Mouse (Mus musculus): Measurements from ENCODE around the gene Zfp365. TPM values are rescaled to one million over a fixed set of nuclear protein-coding genes. Genes with fewer than 3 reads are reported as not detected.

Zfp365 gene
- polyA plus RNA-seq, 1 experiment from 2014 or later: 0.48 TPM

- Histone ChIP-seq H3K27me3 (no peaks in the 10 kb centered on the region), H3K4me2 (no peak overlapping the region), H3K4me1 (replicated peaks) (no peaks in the 10 kb centered on the region), H3K9ac (no peak overlapping the region), H3K9me3 (replicated peaks) (no peaks in the 10 kb centered on the region), H3K4me3 (no peak overlapping the region), H3K36me3 (no peaks in the 10 kb centered on the region), H3K27ac (no peak overlapping the region)
- 66% methylated on average over 8 of the region's 8 CpGs for WGBS
- ATAC-seq (replicated peaks; ENCODE audit: insufficient number of reproducible peaks, insufficient read depth, low FRiP score, low read depth): no peak
These were observed 15.4 kb upstream of the Zfp365 start for GRCm38 (mm10) chr10:67927718-67928455.

GRCm38 (mm10) chr10:67924030-67924429 is 11.6 kb upstream of the Zfp365 start:
- Histone ChIP-seq H3K27me3 (no peaks in the 10 kb centered on the region), H3K9ac (no peak overlapping the region), H3K4me2 (no peak overlapping the region), H3K9me3 (replicated peaks) (no peaks in the 10 kb centered on the region), H3K4me1 (replicated peaks) (no peaks in the 10 kb centered on the region), H3K27ac (no peak overlapping the region), H3K36me3 (no peaks in the 10 kb centered on the region), H3K4me3 (no peak overlapping the region)
- 50% methylated on average over 7 of the region's 7 CpGs for WGBS
- no peak for ATAC-seq (replicated peaks; ENCODE audit: insufficient number of reproducible peaks, insufficient read depth, low FRiP score, low read depth)

GRCm38 (mm10) chr10:67921777-67922176 is 9.3 kb upstream of the Zfp365 start:
- H3K4me1 ChIP-seq (replicated peaks): no peaks in the 10 kb centered on the region
- H3K9ac ChIP-seq: no peak overlapping the region
- no peak for ATAC-seq (replicated peaks; ENCODE audit: insufficient number of reproducible peaks, insufficient read depth, low FRiP score, low read depth)
- H3K4me3 ChIP-seq: no peak overlapping the region
- no peak overlapping the region for H3K27ac ChIP-seq
- H3K9me3 ChIP-seq (replicated peaks): no peaks in the 10 kb centered on the region
- no peak overlapping the region for H3K4me2 ChIP-seq
- 82% methylated on average over 6 of the region's 6 CpGs for WGBS
- no peaks in the 10 kb centered on the region for H3K27me3 ChIP-seq
- no peaks in the 10 kb centered on the region for H3K36me3 ChIP-seq

- ATAC-seq (replicated peaks; ENCODE audit: insufficient number of reproducible peaks, insufficient read depth, low FRiP score, low read depth): no peak
- Histone ChIP-seq H3K27me3 (no peaks in the 10 kb centered on the region), H3K4me2 (no peak overlapping the region), H3K36me3 (no peaks in the 10 kb centered on the region), H3K9me3 (replicated peaks) (no peaks in the 10 kb centered on the region), H3K4me1 (replicated peaks) (no peaks in the 10 kb centered on the region), H3K4me3 (no peak overlapping the region), H3K9ac (no peak overlapping the region), H3K27ac (no peak overlapping the region)
- WGBS: 91% methylated on average over 4 of the region's 4 CpGs
These were observed 7.2 kb upstream of the Zfp365 start for GRCm38 (mm10) chr10:67919706-67920105.

GRCm38 (mm10) chr10:67918194-67918899 is 5.9 kb upstream of the Zfp365 start:
- 77% methylated on average over 4 of the region's 4 CpGs for WGBS
- H3K36me3 ChIP-seq: no peaks in the 10 kb centered on the region
- H3K4me3 ChIP-seq: no peak overlapping the region
- H3K27ac ChIP-seq: no peak overlapping the region
- no peaks in the 10 kb centered on the region for H3K4me1 ChIP-seq (replicated peaks)
- no peaks in the 10 kb centered on the region for H3K27me3 ChIP-seq
- H3K4me2 ChIP-seq: no peak overlapping the region
- ATAC-seq (replicated peaks; ENCODE audit: insufficient number of reproducible peaks, insufficient read depth, low FRiP score, low read depth): no peak
- no peak overlapping the region for H3K9ac ChIP-seq
- no peaks in the 10 kb centered on the region for H3K9me3 ChIP-seq (replicated peaks)

GRCm38 (mm10) chr10:67917356-67917755 is 4.9 kb upstream of the Zfp365 start:
- Histone ChIP-seq H3K9ac (no peak overlapping the region), H3K27ac (no peak overlapping the region), H3K36me3 (no peaks in the 10 kb centered on the region), H3K4me1 (replicated peaks) (peaks cover 2% of the 10 kb centered on the region; the same call in 1 of the 2 replicates), H3K4me2 (no peak overlapping the region), H3K27me3 (no peaks in the 10 kb centered on the region), H3K9me3 (replicated peaks) (no peaks in the 10 kb centered on the region), H3K4me3 (no peak overlapping the region)
- ATAC-seq (replicated peaks; ENCODE audit: insufficient number of reproducible peaks, insufficient read depth, low FRiP score, low read depth): no peak
- whole genome bisulfite sequencing: 46% methylated on average over 7 of the region's 7 CpGs

GRCm38 (mm10) chr10:67911447-67912336 is 770 bp downstream of the Zfp365 start:
- no peak for ATAC-seq (replicated peaks; ENCODE audit: insufficient number of reproducible peaks, insufficient read depth, low FRiP score, low read depth)
- Histone ChIP-seq H3K36me3 (no peaks in the 10 kb centered on the region), H3K4me2 (peak overlapping the region; percentile 96), H3K4me1 (replicated peaks) (peaks cover 10% of the 10 kb centered on the region), H3K4me3 (peak overlapping the region; percentile 62), H3K27ac (no peak overlapping the region), H3K9ac (peak overlapping the region; percentile 60), H3K9me3 (replicated peaks) (no peaks in the 10 kb centered on the region), H3K27me3 (peaks cover 12% of the 10 kb centered on the region)
- 20% methylated on average over 33 of the region's 33 CpGs for WGBS

GRCm38 (mm10) chr10:67907931-67908330 is 4.5 kb downstream of the Zfp365 start:
- WGBS: 95% methylated on average over 4 of the region's 4 CpGs
- H3K4me1 ChIP-seq (replicated peaks): peaks cover 10% of the 10 kb centered on the region

GRCm38 (mm10) chr10:67906926-67907325 is 5.5 kb downstream of the Zfp365 start:
- Histone ChIP-seq H3K27me3 (peaks cover 10% of the 10 kb centered on the region), H3K27ac (no peak overlapping the region), H3K4me1 (replicated peaks) (peaks cover 5% of the 10 kb centered on the region), H3K4me2 (no peak overlapping the region), H3K9me3 (replicated peaks) (no peaks in the 10 kb centered on the region), H3K36me3 (no peaks in the 10 kb centered on the region), H3K4me3 (no peak overlapping the region), H3K9ac (no peak overlapping the region)
- WGBS: 88% methylated on average over 2 of the region's 2 CpGs
- no peak for ATAC-seq (replicated peaks; ENCODE audit: insufficient number of reproducible peaks, insufficient read depth, low FRiP score, low read depth)

More at GRCm38 (mm10) chr10:67907931-67908330, 4.5 kb downstream of the Zfp365 start:
- peaks cover 12% of the 10 kb centered on the region for H3K27me3 ChIP-seq
- no peak for ATAC-seq (replicated peaks; ENCODE audit: insufficient number of reproducible peaks, insufficient read depth, low FRiP score, low read depth)
- H3K9ac ChIP-seq: no peak overlapping the region
- no peaks in the 10 kb centered on the region for H3K36me3 ChIP-seq
- H3K4me3 ChIP-seq: no peak overlapping the region
- no peak overlapping the region for H3K27ac ChIP-seq
- no peak overlapping the region for H3K4me2 ChIP-seq
- no peaks in the 10 kb centered on the region for H3K9me3 ChIP-seq (replicated peaks)

- no peak overlapping the region for H3K4me2 ChIP-seq
- WGBS: 72% methylated on average over 4 of the region's 4 CpGs
These were observed 6.4 kb downstream of the Zfp365 start for GRCm38 (mm10) chr10:67906063-67906462.

GRCm38 (mm10) chr10:67903387-67903786 is 9.1 kb downstream of the Zfp365 start:
- Histone ChIP-seq H3K4me3 (no peak overlapping the region), H3K27ac (no peak overlapping the region), H3K36me3 (no peaks in the 10 kb centered on the region), H3K9me3 (replicated peaks) (no peaks in the 10 kb centered on the region), H3K4me1 (replicated peaks) (no peaks in the 10 kb centered on the region), H3K27me3 (no peaks in the 10 kb centered on the region), H3K4me2 (no peak overlapping the region), H3K9ac (no peak overlapping the region)
- ATAC-seq (replicated peaks; ENCODE audit: insufficient number of reproducible peaks, insufficient read depth, low FRiP score, low read depth): no peak
- WGBS: 43% methylated on average over 7 of the region's 7 CpGs

More at GRCm38 (mm10) chr10:67906063-67906462, 6.4 kb downstream of the Zfp365 start:
- Histone ChIP-seq H3K9ac (no peak overlapping the region), H3K4me3 (no peak overlapping the region), H3K9me3 (replicated peaks) (no peaks in the 10 kb centered on the region), H3K4me1 (replicated peaks) (no peaks in the 10 kb centered on the region), H3K27ac (no peak overlapping the region), H3K27me3 (peaks cover 1% of the 10 kb centered on the region; the same call in 1 of the 2 replicates), H3K36me3 (no peaks in the 10 kb centered on the region)
- ATAC-seq (replicated peaks; ENCODE audit: insufficient number of reproducible peaks, insufficient read depth, low FRiP score, low read depth): no peak

Data from heart, embryonic 15.5 days (tissue).